Mouse (Mus musculus) heart, embryonic 16.5 days (tissue): ENCODE data around the gene Riox1. TPM values are rescaled to one million over a fixed set of nuclear protein-coding genes. Genes with fewer than 3 reads are reported as not detected.
"Not testable (repeated sequence)": the region's sequence is repeated elsewhere in the genome, so short reads cannot be mapped to it uniquely, and the experiment has no call there.

Experiments used
- ATAC-seq: fragments of 200-750 bp; cut with Nextera tagmentation; replicated peaks from 2 replicates; pipeline ENCODE4 v1.8.0; 2017; ENCODE audit warnings: moderate number of reproducible peaks; ENCODE audit not compliant: insufficient read depth, low FRiP score; ENCODE audit errors: extremely low read depth
- H3K27ac ChIP-seq: fragments of 300-500 bp; sonication (generic); 2 replicates; pipeline ENCODE4 v1.5.1; 2014; ENCODE audit warnings: mild to moderate bottlenecking, low read length, control low read depth, moderate library complexity
- H3K27me3 ChIP-seq: fragments of 300-500 bp; sonication (generic); 2 replicates; pipeline ENCODE4 v1.6.1; 2014; ENCODE audit warnings: low read length, mixed read lengths; ENCODE audit not compliant: control insufficient read depth, insufficient read depth
- H3K36me3 ChIP-seq: fragments of 300-500 bp; sonication (generic); 2 replicates; pipeline ENCODE4 v1.6.1; 2014; ENCODE audit not compliant: control insufficient read depth, insufficient read depth
- H3K4me1 ChIP-seq: fragments of 300-500 bp; sonication (generic); 2 replicates; pipeline ENCODE4 v1.6.1; 2014; ENCODE audit warnings: low read length, mixed read lengths; ENCODE audit not compliant: control insufficient read depth, insufficient read depth
- H3K4me2 ChIP-seq: fragments of 300-500 bp; sonication (generic); 2 replicates; pipeline ENCODE4 v1.6.1; 2014; ENCODE audit warnings: low read depth, mild to moderate bottlenecking, control low read depth, low read length
- H3K4me3 ChIP-seq: fragments of 300-500 bp; sonication (generic); 2 replicates; pipeline ENCODE4 v1.5.1; 2014; ENCODE audit warnings: mild to moderate bottlenecking, control low read depth, low read length
- H3K9ac ChIP-seq: fragments of 300-500 bp; sonication (generic); 2 replicates; pipeline ENCODE4 v1.6.1; 2014; ENCODE audit warnings: low read length, control low read depth
- H3K9me3 ChIP-seq: fragments of 300-500 bp; sonication (generic); replicated peaks from 2 replicates; pipeline ENCODE4 v1.6.1; 2016; ENCODE audit warnings: low read length; ENCODE audit not compliant: control insufficient read depth
- WGBS: fragments of 180-500 bp; shearing (Covaris S2); extraction: QIAGEN DNeasy Blood & Tissue Kit; methylation state at CpG from one replicate; pipeline ENCODE4 v1.1.7; 2014; 5-methylcytosine and 5-hydroxymethylcytosine counted together
- polyA plus RNA-seq: library from polyadenylated mRNA; unstranded; fragments of >200 nt; fragmentation: Nextera tagmentation; extraction: Ambion mirVana; gene quantifications from 2 replicates; pipeline ENCODE4 v1.2.1, GENCODE M21; 2015

Riox1 gene
- polyA plus RNA-seq, 1 experiment from 2014 or later = 7.9 TPM

DNA sequence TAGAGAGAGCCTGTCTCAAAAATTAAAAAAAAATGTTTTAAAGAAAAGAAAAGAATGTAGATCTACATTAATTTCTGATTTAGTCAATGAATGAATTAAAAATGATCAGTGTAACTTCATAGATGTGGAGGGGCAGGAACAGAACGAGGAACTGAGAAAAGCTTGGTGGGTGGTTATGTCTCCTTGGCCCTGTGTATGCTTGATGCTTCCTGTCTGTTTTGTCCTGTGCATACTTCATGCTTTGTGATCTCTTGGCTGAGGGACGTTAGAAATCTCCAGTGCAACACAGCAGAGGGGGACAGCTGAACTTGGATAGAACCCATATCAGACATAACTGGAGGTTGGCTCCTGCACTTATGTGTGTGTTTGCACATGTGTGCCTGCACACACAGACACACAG, 46.8 kb downstream of the Riox1 start:
- peaks cover 6% of the 10 kb centered on the region; the same call in 1 of the 2 replicates for H3K9me3 ChIP-seq
- peaks cover 12% of the 10 kb centered on the region for H3K36me3 ChIP-seq
- no peak overlapping the region for H3K27ac ChIP-seq
- no peak overlapping the region for H3K4me3 ChIP-seq
- no peak for ATAC-seq
- H3K27me3 ChIP-seq = no peaks in the 10 kb centered on the region
- 57% methylated on average over 2 of the region's 2 CpGs for WGBS
- no peak overlapping the region for H3K9ac ChIP-seq
- peaks cover 16% of the 10 kb centered on the region for H3K4me1 ChIP-seq
- H3K4me2 ChIP-seq = no peak overlapping the region

DNA sequence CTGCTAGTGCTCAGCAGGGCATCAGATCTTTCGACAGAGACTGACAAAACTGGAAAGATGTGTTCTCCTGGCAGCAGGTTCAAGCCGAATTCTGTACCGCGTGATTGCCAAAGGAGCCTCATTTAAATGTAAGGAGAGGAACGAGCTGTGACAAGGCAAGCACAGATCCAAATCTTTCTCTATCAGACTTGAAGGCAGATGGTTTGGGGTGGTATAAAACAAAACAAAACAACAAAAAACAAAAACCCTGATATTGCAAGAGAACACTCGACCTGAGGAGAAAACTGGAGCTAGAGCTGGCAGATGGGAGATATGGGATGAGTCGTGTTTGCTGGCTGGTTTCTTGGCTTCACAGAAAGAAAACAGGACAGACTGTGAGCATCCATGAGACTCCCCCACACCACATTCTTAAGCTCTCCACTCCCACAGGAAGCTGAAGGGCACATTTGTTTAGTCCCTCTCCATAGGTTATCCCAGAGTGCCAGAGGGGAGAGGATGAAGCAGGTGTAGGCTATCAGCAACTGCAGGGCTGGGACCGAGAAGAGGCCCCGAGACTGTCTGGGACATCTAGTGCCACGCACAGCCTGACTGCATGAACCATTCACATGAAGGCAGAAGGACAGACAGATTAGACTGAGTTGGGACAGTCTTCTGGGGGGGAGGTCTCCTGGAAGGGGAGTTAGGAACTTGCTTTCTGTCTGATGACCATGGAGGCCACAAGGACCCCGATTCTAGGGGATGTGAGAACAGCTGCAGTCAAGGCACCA, 48.1 kb downstream of the Riox1 start:
- 0 out of 2 replicates have a peak, but pooled peaks have one; percentile 29 for ATAC-seq
- Histone ChIP-seq H3K4me3 (no peak overlapping the region), H3K9me3 (peaks cover 9% of the 10 kb centered on the region; the same call in 1 of the 2 replicates), H3K27ac (peak overlapping the region; percentile 88), H3K36me3 (peaks cover 7% of the 10 kb centered on the region), H3K4me2 (no peak overlapping the region; the same call in 1 of the 2 replicates), H3K27me3 (no peaks in the 10 kb centered on the region), H3K4me1 (peaks cover 16% of the 10 kb centered on the region), H3K9ac (peak overlapping the region; percentile 1; the same call in 1 of the 2 replicates)
- WGBS = 39% methylated on average over 11 of the region's 11 CpGs

DNA sequence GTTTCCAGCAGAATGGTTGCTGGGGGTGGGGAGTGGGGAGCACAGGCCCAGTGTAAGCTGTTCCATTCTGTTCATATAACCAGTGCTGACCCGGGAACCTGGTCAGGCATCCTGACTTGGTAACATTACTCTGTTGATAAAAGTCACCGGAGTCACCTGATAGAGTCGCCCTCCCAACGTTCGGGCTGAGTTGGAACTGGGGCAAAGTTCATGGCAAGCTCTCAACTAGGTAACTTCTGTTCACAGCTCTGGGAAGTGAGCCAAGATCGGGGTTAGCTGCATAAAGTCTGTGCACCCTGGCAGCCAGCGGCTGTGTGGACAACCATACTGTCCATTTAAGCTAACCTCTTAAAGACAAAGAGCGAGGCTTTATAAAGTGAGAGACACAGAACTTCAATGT, 48.8 kb downstream of the Riox1 start:
- H3K27ac ChIP-seq = peak overlapping the region; percentile 88
- H3K4me1 ChIP-seq = peaks cover 16% of the 10 kb centered on the region
- H3K9ac ChIP-seq = peak overlapping the region; percentile 20; the same call in 1 of the 2 replicates
- H3K36me3 ChIP-seq, H3K4me3 ChIP-seq, H3K9me3 ChIP-seq, H3K27me3 ChIP-seq: not testable (repeated sequence)
- peak; percentile 89 for ATAC-seq
- H3K4me2 ChIP-seq = peak overlapping the region; percentile 47
- WGBS = 12% methylated on average over 8 of the region's 8 CpGs

DNA sequence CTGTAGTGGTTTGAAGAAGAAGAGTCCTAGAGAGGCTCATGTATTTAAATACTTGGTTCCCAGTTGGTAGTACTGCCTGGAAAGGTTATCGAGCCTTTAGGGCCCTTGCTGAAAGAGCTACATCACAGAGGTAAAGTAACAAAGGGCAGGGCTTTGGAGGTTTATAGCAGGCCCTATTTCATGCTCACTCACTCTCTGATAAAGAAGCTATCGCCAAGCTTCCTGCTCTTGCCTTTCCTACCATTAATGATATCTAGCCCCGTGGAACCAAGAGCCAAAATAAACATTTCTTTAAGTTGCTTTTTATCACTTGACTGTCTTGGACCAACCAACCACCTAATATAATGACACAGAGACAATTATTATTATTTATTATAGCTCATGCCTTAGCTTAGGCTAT, 50.0 kb downstream of the Riox1 start:
- Histone ChIP-seq H3K4me3 (no peak overlapping the region), H3K36me3 (no peaks in the 10 kb centered on the region)
- 38% methylated on average over 3 of the region's 3 CpGs for WGBS

More for the DNA sequence above, 50.0 kb downstream of the Riox1 start:
- Histone ChIP-seq H3K4me1 (peaks cover 16% of the 10 kb centered on the region), H3K27me3 (no peaks in the 10 kb centered on the region), H3K27ac (no peak overlapping the region; the same call in 1 of the 2 replicates), H3K4me2 (no peak overlapping the region), H3K9me3 (peaks cover 6% of the 10 kb centered on the region; the same call in 1 of the 2 replicates), H3K9ac (no peak overlapping the region)
- no peak for ATAC-seq

Other genes starting within 250 kb of the Riox1 start
- gene Papln, start 187.0 kb upstream of the Riox1 start, polyA plus RNA-seq = 0.88 and 1.1 TPM in 2 replicates
- 30.4 and 30.6 TPM in 2 replicates for gene Numb, start 28.7 kb upstream of the Riox1 start, polyA plus RNA-seq
- not detected in 2 replicates for gene Heatr4, start 34.2 kb downstream of the Riox1 start, polyA plus RNA-seq
- gene Acot2, start 37.3 kb downstream of the Riox1 start, polyA plus RNA-seq = 75.6 and 85.0 TPM in 2 replicates
- 31.0 and 34.0 TPM in 2 replicates for gene Acot1, start 58.9 kb downstream of the Riox1 start, polyA plus RNA-seq
- 0.66 and 0.96 TPM in 2 replicates for gene Acot4, start 87.8 kb downstream of the Riox1 start, polyA plus RNA-seq
- not detected in 2 replicates for gene Gm49366, start 88.3 kb downstream of the Riox1 start, polyA plus RNA-seq
- gene Acot3, start 101.5 kb downstream of the Riox1 start, polyA plus RNA-seq = 0.70 and 0.92 TPM in 2 replicates
- 0.14 and 0.22 TPM in 2 replicates for gene Acot5, start 118.7 kb downstream of the Riox1 start, polyA plus RNA-seq
- gene Acot6, start 150.0 kb downstream of the Riox1 start, polyA plus RNA-seq = 0.85 and 1.3 TPM in 2 replicates
- gene Dnal1, start 163.8 kb downstream of the Riox1 start, polyA plus RNA-seq = 3.5 and 4.0 TPM in 2 replicates
- 0.59 and 0.60 TPM in 2 replicates for gene Pnma1, start 197.9 kb downstream of the Riox1 start, polyA plus RNA-seq